Mouse (Mus musculus) lung, postnatal 36 days (tissue): ENCODE data around the gene Psmb10.

ENCODE experiments used
- DNase-seq: peaks from one replicate; pipeline ENCODE4 v3.0.0; 2022; ENCODE audit warnings: mixed read lengths

Gene Psmb10

DNA sequence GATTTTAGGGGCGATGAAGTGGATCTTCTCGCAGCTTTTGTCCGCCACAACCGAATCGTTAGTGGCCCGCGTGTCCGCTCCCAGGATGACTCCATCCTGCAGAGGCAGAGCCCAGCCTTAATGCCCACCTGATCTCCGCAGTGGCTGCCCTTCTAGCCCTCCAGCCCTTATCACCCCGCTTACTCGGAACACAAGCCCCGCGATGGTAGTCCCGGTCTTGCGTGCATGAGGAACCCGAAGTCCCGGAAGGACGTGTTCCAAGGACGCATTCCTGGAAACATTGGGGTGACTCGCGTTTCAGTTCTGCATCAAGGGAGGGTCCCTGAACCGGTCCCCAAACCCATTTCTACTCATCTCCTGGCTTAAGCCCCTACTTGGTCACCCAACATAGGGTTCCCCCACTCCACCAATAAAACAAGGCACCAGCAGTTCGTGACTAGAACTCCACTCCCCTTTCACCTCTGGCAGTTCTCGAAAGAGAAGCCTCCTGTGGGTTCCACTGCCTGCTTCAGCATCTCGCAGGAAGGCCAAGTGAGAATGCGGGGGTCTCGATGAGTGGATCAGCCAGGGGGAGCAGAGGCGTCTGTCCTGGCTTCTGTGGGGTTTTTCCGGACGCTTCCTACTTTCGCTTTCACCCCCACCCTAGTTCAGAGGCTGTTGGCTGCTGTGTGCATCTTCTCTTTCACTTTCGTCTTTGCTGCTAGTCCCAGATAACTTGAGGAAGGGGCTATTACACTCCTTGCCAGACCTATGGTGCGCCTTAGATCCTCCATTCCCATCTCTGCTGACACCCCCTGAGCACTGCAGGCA lies 543 bp downstream of the Psmb10 start:
- DNase-seq = peak; percentile 71

DNA sequence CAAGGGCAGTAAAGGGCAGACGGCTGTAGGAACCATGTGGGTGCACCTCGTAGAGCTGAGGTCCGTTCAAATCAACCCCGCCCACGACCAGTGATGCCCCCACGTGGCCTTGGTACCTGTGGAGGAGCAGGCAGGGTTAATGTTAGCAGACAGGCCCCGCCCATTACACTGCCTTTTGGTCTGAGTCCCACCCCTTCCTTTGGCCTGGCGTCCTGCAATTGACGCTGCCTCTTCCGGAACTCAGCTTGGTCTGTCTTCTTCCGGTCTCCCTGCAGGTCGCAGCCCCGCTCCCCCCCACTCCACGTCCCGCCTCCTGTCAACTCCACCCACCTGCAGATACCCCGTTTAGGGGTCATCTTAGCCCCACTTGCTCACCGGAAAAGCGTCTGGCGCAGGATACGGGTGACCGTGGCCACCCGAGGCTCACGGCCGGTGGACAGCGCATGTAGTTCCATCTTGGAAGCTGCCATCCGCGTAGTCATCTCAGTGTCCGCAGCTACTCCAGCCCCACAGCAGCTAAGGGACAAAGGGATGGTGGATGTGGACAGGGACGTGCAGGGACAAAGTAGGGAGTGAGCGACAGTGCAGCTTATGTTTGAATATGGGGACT lies 1.3 kb downstream of the Psmb10 start:
- peak; percentile 96 for DNase-seq

DNA sequence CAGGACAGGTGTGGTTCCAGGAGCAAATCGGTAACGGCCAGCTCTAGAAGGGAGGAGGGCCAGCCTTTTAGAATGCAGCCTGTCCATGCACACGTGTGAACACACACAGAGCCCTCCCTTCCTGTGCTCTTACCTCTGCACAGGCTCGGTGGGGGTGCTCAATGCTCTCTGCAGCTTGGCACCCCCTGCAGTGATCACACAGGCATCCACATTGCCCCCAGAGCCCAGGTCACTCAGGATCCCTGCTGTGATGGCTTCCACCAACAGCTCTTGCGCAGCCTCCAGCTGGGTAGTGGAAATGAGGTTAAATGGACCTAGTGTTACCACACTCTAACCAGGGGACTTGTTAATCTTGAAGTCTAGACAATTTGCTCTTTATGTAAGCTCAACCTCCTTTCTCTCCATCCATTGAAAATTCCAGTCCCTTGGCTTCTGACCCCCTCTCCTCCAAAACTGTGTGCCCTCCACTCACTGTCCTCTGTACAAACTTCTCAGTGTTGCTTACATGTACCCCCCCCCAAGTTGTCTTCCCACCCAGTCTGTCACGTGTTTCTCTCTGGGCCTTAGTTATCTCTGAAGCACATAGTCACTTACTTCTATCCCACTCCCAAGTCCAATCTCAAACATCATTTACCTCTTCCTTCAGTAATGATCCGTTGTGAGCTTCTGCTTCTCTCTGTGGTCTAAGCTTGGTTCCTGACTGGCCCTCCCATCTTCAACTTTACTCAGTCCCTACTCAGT lies 2.2 kb downstream of the Psmb10 start:
- DNase-seq = no peak

DNA sequence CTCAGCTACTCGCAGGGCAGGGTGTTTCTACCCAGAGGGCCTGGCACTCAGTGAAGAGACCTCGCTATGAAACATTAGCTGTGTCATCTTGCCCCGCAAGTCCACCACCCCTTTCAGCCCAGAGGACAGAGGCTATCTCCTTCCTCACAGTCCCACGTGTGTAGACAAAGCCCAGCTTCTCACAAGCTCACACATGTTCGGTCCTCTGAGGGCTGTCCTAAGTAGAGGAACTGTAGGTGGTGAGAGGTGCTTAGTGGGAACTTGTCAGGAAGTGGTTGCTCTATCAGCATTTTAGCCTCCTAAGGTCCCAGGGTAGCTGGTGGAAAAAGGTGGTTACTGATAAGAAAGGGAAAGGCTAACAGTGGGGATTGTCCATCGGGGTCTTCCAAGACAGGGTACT lies 3.1 kb downstream of the Psmb10 start:
- DNase-seq = no peak

DNA sequence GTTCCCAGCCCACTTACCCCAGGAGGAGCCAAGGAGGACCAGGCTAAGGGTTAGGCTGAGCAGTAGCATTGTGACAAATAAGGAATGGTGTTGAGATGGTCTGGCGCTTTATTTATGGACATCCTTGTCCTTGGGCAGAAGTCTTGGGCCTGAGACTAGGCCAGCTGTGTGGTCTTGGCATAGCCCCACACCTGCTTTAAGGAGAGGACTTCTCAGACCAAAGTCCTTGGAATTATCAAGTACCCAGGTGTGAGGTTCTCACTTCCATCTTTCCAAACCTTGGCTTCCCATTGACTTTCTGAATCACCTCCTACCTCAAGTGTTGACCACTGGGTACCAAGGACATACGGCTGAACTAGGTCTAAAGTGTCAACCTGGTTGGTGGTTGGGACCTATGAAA lies 4.5 kb downstream of the Psmb10 start, which contains the start of gene Ctrl:
TSS of gene Ctrl (minus strand) at position 101 of the 400 bp plus-strand sequence.
- no peak for DNase-seq

DNA sequence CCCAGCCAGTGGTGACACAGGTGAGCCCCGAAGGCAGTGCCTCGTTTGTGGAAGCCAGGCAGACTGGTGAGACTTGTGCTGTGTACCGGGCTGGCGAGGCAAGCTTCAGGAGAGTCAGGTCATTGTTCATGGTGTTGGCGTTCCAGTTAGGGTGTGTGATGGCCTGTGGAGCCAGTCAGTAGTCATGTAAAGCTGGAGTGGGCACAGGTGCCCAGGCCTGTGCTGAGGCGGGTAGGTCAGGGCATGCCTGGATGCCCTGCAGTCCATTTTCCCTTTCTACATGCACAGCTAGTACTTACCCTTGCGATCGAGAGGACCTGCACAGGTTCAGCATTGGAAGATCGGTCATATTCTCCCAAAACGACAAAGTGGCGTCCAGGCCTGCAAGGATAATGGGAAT lies 5.7 kb downstream of the Psmb10 start:
- DNase-seq = no peak

DNA sequence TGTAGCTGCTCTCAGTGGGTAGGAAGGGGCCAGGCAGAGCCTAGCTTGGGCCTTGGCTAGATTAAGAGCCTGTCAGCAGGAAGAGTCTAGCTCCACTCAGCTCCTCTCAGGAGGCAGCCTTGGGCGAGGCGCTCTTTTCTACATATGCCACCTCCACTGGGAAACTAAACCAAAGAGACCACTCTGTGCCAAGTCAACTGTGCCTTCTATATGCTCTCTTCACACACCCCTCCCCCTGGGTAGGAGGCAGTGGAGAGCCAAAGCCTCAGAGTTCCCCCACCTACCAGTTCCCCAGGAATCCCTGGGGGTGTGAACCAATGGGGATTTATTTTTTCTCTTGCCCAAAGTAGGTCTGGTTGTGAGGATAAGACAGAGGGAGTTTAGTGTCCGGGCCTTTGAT lies 7.0 kb downstream of the Psmb10 start:
- DNase-seq = no peak

DNA sequence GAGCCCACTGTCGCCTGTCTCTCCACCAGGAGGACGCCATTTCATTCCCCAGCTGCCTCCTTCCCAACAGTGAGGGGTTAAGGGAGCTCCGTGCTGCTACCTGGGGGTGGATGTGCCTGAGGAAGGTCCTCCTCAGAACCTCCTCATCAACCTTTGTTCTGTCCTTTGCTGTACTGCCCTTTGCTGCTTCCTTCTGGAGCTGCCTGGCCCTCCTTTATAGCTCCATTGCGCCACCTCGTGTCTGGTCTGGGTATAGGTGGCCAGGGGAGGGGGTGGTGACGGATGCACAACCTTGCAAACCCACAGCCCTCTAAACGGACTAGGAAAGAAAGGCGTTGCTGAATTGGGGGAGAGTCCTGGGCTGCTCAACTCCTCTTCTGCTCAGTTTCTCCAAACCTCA lies 7.6 kb downstream of the Psmb10 start:
- DNase-seq = peak; percentile 84

DNA sequence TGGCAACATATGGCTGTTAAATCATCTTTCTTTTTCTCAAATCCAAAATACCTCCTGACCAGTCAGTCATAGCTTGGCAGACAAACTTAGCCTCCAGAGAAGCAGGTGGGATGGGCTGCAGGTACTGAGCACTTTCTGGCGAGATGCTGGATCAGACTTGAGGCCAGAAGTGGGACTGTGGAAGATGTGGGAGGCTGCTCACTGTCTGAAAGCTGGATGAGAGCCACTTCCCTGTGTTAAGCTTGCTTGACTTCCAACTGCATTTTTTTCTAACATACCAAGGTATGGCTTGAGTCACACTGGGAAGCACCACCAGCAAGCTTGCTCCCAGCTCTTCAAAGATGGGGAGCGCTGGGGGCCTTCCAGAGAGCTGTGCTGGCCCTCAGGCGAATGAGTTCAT lies 13.1 kb downstream of the Psmb10 start:
- DNase-seq = no peak

DNA sequence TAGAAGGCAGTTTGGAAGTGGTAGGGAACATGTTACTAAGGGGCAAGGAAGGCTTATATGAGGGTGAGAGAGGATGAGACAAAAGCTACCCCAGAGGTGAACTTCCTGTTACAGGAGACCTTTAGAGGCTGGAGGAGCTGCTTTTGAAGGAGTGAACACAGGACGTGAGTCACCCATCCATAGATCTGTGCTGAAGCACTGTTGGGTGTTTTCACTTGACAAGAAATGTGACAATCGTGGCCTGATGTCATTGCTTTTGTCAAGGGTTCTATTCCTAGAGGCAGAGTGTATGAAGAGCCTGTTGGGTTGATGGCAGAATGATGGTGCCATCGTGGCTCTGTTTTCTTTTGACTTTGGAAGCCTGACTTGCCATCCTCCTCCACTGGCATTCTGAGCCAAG lies 18.9 kb downstream of the Psmb10 start:
- no peak for DNase-seq

DNA sequence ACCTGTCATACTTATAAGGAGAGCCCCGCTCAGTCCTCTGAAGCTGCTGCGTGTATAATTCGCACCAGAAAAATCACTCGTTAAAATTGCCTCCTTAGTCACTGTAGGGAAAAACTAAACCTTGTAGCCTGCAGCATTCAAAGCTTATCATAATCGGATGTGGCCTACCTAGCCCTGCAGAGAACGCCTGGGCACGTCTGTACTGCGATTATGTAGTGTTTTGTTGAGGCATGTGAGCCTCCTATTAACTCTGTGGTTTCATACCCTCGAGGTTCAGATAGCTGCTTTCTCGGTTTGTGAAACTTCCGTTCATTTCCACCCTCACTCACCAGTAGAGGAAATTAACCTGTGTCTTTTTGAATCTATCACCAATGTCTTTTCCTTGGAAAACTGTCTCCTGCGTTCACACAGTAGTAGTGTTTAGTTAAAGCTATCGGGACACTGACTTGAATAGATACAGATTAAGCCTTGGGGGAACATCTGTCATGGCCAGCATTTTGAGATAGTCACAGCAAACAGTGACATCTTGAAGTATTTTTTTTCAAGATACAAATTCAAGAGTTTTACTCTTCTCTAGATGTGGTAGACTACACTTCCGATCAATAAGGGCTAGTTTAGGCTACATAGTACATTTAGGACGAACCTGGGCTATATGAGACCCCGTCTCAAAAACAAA lies 37.2 kb downstream of the Psmb10 start:
- no peak for DNase-seq

DNA sequence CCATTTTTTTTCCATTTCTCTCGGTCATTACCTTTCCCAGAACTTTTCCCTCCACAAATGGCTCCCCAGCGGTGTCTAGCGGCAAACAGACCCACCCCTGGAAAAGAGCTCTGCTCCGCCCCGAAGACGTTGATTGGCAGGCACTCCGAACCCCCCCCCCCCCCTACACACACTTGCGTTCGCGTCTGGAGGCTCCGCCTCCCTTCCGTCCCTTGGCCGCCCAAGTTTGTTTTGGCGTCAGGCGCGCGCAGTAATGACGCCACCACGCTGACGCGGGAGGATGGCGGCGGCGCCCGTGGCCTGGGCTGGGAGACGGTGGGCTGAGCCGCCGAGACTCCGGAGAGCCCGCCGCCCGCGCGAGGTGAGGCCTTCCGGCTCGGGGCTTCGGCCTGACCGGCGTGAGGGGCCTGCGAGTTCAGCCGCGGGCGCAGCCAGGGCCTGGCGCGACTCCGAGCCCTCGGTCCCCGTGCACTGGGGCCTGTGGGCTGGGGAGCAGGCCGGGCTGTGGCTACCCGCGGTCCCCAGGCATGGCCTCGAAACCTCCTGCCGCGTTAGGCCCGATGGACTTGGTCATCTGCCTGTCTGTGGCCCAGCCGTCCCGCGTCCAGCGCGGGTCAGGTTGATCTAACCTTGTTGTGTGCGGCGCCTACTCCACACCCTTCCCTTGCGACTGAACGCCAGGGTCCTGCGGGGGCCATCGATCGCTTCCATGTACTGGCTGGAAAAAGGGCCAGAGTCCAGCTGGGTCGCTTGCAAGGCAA lies 37.9 kb downstream of the Psmb10 start, which contains the start of gene Pskh1:
TSS of gene Pskh1 (plus strand) at position 262 of the 761 bp plus-strand sequence.
- DNase-seq = peak; percentile 94

DNA sequence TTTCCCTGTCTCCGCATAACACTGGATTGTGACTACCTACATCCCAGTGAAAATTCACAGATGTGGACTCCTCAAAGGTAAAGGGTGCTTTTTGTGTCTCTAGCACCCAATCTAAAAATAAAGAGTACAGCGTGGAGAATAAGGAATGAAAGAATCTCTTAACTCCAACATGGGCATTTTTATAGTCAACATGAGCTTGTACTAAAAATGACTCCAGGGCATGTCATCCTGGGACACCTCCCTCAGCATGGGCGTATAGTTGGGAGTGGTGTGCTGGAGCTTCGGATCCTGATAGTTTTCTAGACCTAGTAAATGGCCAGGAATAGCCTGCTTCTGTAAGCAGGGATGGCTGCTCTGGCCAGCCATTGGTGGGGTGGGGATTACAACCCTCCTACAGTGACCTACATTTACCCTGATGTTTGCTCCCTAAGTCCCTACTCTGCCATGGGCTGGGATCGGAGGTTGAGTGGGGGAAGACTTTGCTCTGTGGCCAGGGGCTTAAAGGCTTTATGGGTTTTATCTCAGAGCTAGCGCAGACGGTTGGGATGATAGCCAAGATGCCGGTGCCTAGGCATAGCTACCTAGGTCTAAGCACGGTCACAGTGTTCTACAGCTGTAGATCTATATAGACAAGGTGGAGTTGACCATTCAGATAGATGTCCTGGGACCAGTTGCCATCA lies 40.3 kb downstream of the Psmb10 start:
- no peak for DNase-seq

DNA sequence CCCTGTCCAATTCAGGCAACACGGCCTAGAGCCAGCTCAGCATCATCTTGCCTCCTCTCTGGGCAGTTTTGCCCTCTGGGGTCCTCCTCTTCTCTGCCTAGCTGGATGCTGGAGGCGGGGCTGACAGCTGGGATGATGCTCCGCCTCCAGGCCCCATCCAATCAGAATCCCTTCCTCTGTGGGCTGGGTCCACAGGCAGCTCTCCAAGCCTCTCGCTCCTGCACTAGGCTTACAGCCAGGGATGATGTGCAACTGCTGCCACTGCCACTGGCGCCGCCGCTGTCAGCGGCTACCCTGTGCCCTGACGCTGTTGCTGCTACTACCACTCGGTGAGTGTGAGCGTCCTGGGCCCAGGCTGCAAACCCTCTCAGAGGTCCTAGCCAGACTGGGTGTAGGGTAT lies 44.9 kb downstream of the Psmb10 start, which contains the start of gene Nrn1l:
TSS of gene Nrn1l (plus strand) at position 229 of the 400 bp plus-strand sequence.
- DNase-seq = peak; percentile 74

DNA sequence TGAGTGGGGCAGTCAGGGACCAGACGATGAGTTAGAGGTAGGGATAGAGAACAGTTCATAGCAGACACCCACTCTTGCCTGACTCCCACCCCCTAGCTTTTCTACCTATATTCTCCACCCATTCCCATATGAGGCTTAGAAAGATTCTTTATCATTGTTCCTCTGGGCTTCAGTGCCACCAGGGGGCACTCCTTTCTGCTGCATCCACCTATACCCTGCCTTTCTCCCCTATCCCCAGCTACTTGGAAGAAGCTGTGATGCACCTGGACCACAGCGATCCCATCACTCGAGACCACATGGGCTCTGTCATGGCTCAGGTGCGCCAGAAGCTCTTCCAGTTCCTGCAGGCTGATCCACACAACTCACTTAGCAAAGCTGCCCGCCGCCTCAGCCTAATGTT lies 45.8 kb downstream of the Psmb10 start:
- DNase-seq = peak; percentile 42

DNA sequence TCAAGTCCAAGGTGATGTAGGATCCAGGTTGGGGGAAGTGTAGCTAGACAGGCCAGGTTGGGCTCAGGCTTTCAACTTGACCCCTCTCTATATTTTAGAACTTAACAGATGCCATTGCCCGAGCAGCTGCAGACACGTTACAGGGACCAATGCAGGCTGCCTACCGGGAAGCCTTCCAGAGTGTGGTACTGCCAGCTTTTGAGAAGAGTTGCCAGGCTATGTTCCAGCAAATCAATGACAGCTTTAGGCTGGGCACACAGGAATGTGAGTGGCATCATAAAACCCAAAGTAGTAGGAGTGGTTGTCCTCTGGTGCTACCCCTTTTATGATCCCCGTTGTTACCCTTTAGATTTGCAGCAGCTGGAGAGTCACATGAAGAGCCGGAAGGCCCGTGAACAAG lies 47.4 kb downstream of the Psmb10 start:
- DNase-seq = no peak

DNA sequence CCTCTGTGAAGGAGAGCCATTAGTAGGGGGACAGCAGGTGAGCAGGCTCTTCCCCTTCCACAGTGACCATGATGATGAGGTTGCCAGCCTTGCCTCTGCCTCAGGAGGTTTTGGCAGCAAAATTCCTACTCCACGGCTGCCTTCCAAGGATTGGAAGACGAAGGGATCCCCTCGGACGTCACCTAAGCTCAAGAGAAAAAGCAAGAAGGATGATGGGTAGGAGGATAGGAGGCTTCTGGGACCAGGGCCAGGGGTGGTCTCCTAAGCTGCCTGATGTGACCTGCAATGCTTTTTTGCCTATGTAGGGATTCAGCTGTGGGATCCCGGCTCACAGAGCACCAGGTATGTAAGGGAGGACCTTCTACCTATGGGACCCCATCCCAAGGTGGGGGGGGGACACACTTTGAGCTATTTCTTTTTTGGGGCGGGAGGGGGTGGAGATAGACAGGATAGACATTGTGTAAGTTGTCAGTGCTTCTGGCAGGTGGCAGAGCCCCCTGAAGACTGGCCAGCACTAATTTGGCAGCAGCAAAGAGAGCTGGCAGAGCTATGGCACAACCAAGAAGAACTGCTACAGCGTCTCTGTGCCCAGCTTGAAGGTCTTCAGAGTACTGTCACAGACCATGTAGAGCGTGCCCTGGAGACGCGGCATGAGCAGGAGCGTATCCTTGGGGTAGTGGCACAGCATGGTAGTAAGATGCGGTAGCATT lies 48.3 kb downstream of the Psmb10 start:
- no peak for DNase-seq
